Mouse (Mus musculus) Patski (cell line): ENCODE measurements at regions not wholly inside any gene's neighbourhood (a gene's known extent, or its start where the extent isn't known, plus 50 kb on each side); places are given as distances from the start of the nearest gene placed in this dataset.

Experiments used
- ATAC-seq: fragments of 100-300 bp; one replicate; pipeline ENCODE4 v1.8.0; 2021
- CTCF ChIA-PET: fragments of 350-600 bp; sonication (Branson Sonifier 250); formaldehyde crosslinking; loops from one replicate; lab custom pipeline; 2022; ENCODE audit warnings: inconsistent platforms; lab: Charles Lee
- POLR2A ChIA-PET: fragments of 350-600 bp; sonication (Branson Sonifier 250); formaldehyde crosslinking; loops from one replicate; lab custom pipeline; 2022; ENCODE audit warnings: antibody characterized with exemption, inconsistent platforms; lab: Charles Lee
- DNase-seq: peaks from one replicate; pipeline ENCODE4 v3.0.0-alpha.2; 2011; ENCODE audit warnings: low read depth, low spot score
- H3K27me3 ChIP-seq: fragments of 371-371 bp; one replicate; pipeline ENCODE4 v1.5.1; 2021
- CTCF ChIP-seq: fragments of 100-300 bp; IDR thresholded peaks from one replicate; pipeline ENCODE4 v1.5.1; 2021
- in situ Hi-C: fragments of 300-500 bp; cut with MboI; formaldehyde crosslinking; loops from 3 replicates; pipeline ENCODE4 v1.11.1; 2018; ENCODE audit warnings: low pct_unique_long_range_greater_than_20kb, mixed read lengths

GRCm38 (mm10) chr3:115766153-115766552 is 51.3 kb upstream of the S1pr1 start:
- no peak for DNase-seq
- ATAC-seq, result no peak
- in situ Hi-C loops, result no loop called here
- TF ChIP-seq CTCF, result no peak
- ChIA-PET CTCF (interaction anchor here (0.9 to 1.1 kb wide), 2 partner anchors 18 to 171 kb away, joined by 3 to 4 read pairs; no protein-coding TSS in a partner anchor), POLR2A (no interaction called here)
- peaks cover 4% of the 10 kb centered on the region for H3K27me3 ChIP-seq

GRCm38 (mm10) chr3:115768290-115768689 is 53.4 kb upstream of the S1pr1 start:
- no peak for TF ChIP-seq CTCF
- CTCF ChIA-PET, result interaction anchor here (1.4 to 2.5 kb wide), 3 partner anchors 15 to 55 kb away, joined by 3 to 9 read pairs (median 4); no protein-coding TSS in a partner anchor
- in situ Hi-C loops, result no loop called here
- no peak for ATAC-seq
- POLR2A ChIA-PET, result interaction anchor here (1.4 kb wide), 1 partner anchor 13 kb away, joined by 4 read pairs; no protein-coding TSS in a partner anchor
- H3K27me3 ChIP-seq, result peaks cover 5% of the 10 kb centered on the region
- DNase-seq, result no peak

GRCm38 (mm10) chr3:115768761-115769530 is 54.1 kb upstream of the S1pr1 start:
- no peak for TF ChIP-seq CTCF
- no peak for DNase-seq
- ATAC-seq, result no peak
- ChIA-PET POLR2A (no interaction called here), CTCF (interaction anchor here (2.0 to 2.5 kb wide), 2 partner anchors 14 to 18 kb away, joined by 4 to 9 read pairs; no protein-coding TSS in a partner anchor)
- in situ Hi-C loops, result no loop called here
- peaks cover 12% of the 10 kb centered on the region for H3K27me3 ChIP-seq

GRCm38 (mm10) chr3:115772676-115773075 is 57.8 kb upstream of the S1pr1 start:
- ChIA-PET POLR2A (no interaction called here), CTCF (interaction anchor here (1.2 kb wide), 1 partner anchor 9 kb away, joined by 4 read pairs; no protein-coding TSS in a partner anchor)
- no peak for TF ChIP-seq CTCF
- no peak for ATAC-seq
- in situ Hi-C loops, result no loop called here
- no peak for DNase-seq
- H3K27me3 ChIP-seq, result peaks cover 8% of the 10 kb centered on the region

GRCm38 (mm10) chr3:115774321-115774720 is 59.4 kb upstream of the S1pr1 start:
- no peak for TF ChIP-seq CTCF
- ATAC-seq, result no peak
- CTCF ChIA-PET, result interaction anchor here (1.3 kb wide), 1 partner anchor 62 kb away, joined by 4 read pairs; no protein-coding TSS in a partner anchor

GRCm38 (mm10) chr3:115774723-115775122 is 59.9 kb upstream of the S1pr1 start:
- CTCF ChIA-PET, result interaction anchor here (1.3 kb wide), 1 partner anchor 62 kb away, joined by 4 read pairs; no protein-coding TSS in a partner anchor
- POLR2A ChIA-PET, result no interaction called here
- no peak for TF ChIP-seq CTCF
- peaks cover 8% of the 10 kb centered on the region for H3K27me3 ChIP-seq
- ATAC-seq, result no peak
- in situ Hi-C loops, result no loop called here
- DNase-seq, result no peak

More at GRCm38 (mm10) chr3:115774321-115774720, 59.4 kb upstream of the S1pr1 start:
- DNase-seq, result no peak
- POLR2A ChIA-PET, result no interaction called here
- in situ Hi-C loops, result no loop called here
- peaks cover 8% of the 10 kb centered on the region for H3K27me3 ChIP-seq

GRCm38 (mm10) chr3:115779144-115779890 is 64.4 kb upstream of the S1pr1 start:
- ChIA-PET CTCF (interaction anchor here (0.6 to 1.4 kb wide), 3 partner anchors 16 to 69 kb away, joined by 3 to 4 read pairs (median 3); no protein-coding TSS in a partner anchor), POLR2A (no interaction called here)
- no peak for TF ChIP-seq CTCF
- H3K27me3 ChIP-seq, result no peaks in the 10 kb centered on the region
- no peak for DNase-seq
- in situ Hi-C loops, result no loop called here
- ATAC-seq, result no peak

GRCm38 (mm10) chr3:115779906-115780305 is 65.0 kb upstream of the S1pr1 start:
- no peaks in the 10 kb centered on the region for H3K27me3 ChIP-seq
- ATAC-seq (no peak), DNase-seq (no peak)
- ChIA-PET POLR2A (no interaction called here), CTCF (interaction anchor here (0.6 to 1.4 kb wide), 4 partner anchors 9 to 70 kb away, joined by 3 to 4 read pairs (median 3); no protein-coding TSS in a partner anchor)
- in situ Hi-C loops, result no loop called here
- TF ChIP-seq CTCF, result no peak

GRCm38 (mm10) chr3:115782726-115783125 is 67.9 kb upstream of the S1pr1 start:
- TF ChIP-seq CTCF, result no peak
- CTCF ChIA-PET, result interaction anchor here (1.0 to 2.5 kb wide), 5 partner anchors 11 to 26 kb away, joined by 3 to 9 read pairs (median 4); no protein-coding TSS in a partner anchor
- POLR2A ChIA-PET, result interaction anchor here (1.4 kb wide), 1 partner anchor 11 kb away, joined by 5 read pairs; no protein-coding TSS in a partner anchor
- DNase-seq (no peak), ATAC-seq (no peak)
- H3K27me3 ChIP-seq, result no peaks in the 10 kb centered on the region
- in situ Hi-C loops, result no loop called here

- ATAC-seq, result no peak
Observed at GRCm38 (mm10) chr3:115787360-115787759, 72.5 kb upstream of the S1pr1 start.

More at GRCm38 (mm10) chr3:115787360-115787759, 72.5 kb upstream of the S1pr1 start:
- TF ChIP-seq CTCF, result no peak
- DNase-seq, result no peak
- no peaks in the 10 kb centered on the region for H3K27me3 ChIP-seq
- ChIA-PET CTCF (interaction anchor here (1.0 to 1.7 kb wide), 5 partner anchors 20 to 74 kb away, joined by 3 to 4 read pairs (median 3); no protein-coding TSS in a partner anchor), POLR2A (no interaction called here)
- in situ Hi-C loops, result no loop called here
